Mouse (Mus musculus) heart, postnatal 0 days (tissue): ENCODE measurements around the gene Fat3.

ENCODE experiments used
- CTCF ChIP-seq: IDR thresholded peaks from 2 replicates; pipeline ENCODE4 v1.5.1; 2016; ENCODE audit warnings: antibody characterized with exemption, control low read depth, low read depth
- EP300 ChIP-seq: IDR thresholded peaks from 2 replicates; pipeline ENCODE4 v1.6.1; 2016; ENCODE audit warnings: antibody characterized with exemption, low read depth

DNA sequence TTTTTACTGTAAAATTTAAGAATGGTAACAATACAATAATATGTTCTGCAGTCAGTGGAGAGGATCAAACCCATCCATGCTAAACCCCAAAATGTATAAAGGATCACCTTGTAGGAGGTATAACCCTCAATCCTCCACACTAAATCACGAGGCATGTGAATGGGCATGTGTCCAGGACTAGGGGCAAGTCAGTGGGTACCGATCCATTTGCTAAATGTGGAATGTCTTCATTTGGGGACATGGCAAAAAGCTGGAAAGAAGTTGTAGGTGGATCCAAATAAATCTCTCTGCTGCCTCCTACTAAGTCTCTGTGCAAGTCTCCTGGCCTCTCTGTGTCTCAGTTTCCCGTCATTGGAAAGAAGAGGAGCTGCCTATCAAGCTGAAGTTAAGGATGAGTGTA lies 39.6 kb downstream of the Fat3 start:
- TF ChIP-seq EP300 = no peak
- no peak for TF ChIP-seq CTCF
